Mouse (Mus musculus) bone marrow macrophage, adult 2 months (primary cell): ENCODE measurements around the gene Rxfp2.

Source experiments
- CTCF ChIP-seq: IDR thresholded peaks from 2 replicates; pipeline ENCODE4 v1.5.1; 2012; ENCODE audit warnings: low read depth, mild to moderate bottlenecking, low read length, moderate library complexity
- POLR2A ChIP-seq: IDR thresholded peaks from 2 replicates; pipeline ENCODE4 v1.6.1; 2012; ENCODE audit warnings: mild to moderate bottlenecking, low read depth, low read length, borderline replicate concordance

DNA sequence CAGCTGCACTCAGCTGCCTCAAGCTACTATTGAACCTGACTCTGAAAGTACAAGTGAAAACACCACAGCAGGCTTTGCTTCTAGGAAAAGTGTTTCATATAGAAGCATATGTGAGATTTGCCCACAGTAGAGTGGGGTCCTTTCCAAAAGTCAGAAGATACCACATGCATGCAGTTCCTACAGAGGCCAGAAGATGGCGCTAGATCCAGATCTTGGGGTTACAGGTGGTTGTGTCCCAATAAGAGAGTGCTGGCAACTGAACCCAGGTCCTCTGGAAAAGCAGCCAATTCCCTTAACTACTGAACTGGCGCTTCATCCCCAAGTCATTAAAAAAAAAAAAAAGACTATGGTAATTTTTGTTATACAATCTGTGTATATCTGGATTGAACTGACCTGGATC, 5.7 kb downstream of the Rxfp2 start:
- no peak for TF ChIP-seq POLR2A
- TF ChIP-seq CTCF: no peak
